Mouse (Mus musculus) intestine, embryonic 14.5 days (tissue): ENCODE data around the gene Tbc1d30. TPM values are rescaled to one million over a fixed set of nuclear protein-coding genes. Genes with fewer than 3 reads are reported as not detected.
A peak's percentile ranks its signal among the peaks of the same experiment; 100 is the strongest.

Experiments
- ATAC-seq: fragments of 200-750 bp; cut with Nextera tagmentation; replicated peaks from 2 replicates; pipeline ENCODE4 v1.8.0; 2017; ENCODE audit warnings: low read depth, moderate number of reproducible peaks, moderate TSS enrichment, moderate library complexity; ENCODE audit not compliant: low FRiP score, low TSS enrichment
- DNase-seq: peaks from one replicate; pipeline ENCODE4 v3.0.0-alpha.2; 2018; ENCODE audit warnings: low spot score
- H3K27ac ChIP-seq: fragments of 300-500 bp; sonication (generic); 2 replicates; pipeline ENCODE4 v1.5.1; 2014; ENCODE audit warnings: low read depth, mild to moderate bottlenecking, control low read depth
- H3K27me3 ChIP-seq: fragments of 300-500 bp; sonication (generic); replicated peaks from 2 replicates; pipeline ENCODE4 v1.6.1; 2014; ENCODE audit warnings: low read length, control low read depth; ENCODE audit not compliant: control insufficient read depth, insufficient read depth
- H3K36me3 ChIP-seq: fragments of 300-500 bp; sonication (generic); 2 replicates; pipeline ENCODE4 v1.6.1; 2014; ENCODE audit warnings: low read length, control low read depth; ENCODE audit not compliant: control insufficient read depth, insufficient read depth
- H3K4me1 ChIP-seq: fragments of 300-500 bp; sonication (generic); replicated peaks from 2 replicates; pipeline ENCODE4 v1.6.1; 2014; ENCODE audit warnings: low read length, control low read depth, mixed read lengths; ENCODE audit not compliant: control insufficient read depth, insufficient read depth
- H3K4me2 ChIP-seq: fragments of 300-500 bp; sonication (generic); 2 replicates; pipeline ENCODE4 v1.6.1; 2014; ENCODE audit warnings: low read length
- H3K4me3 ChIP-seq: fragments of 300-500 bp; sonication (generic); 2 replicates; pipeline ENCODE4 v1.5.1; 2014; ENCODE audit warnings: low read depth, low read length, control low read depth, mixed read lengths
- H3K9ac ChIP-seq: fragments of 300-500 bp; sonication (generic); 2 replicates; pipeline ENCODE4 v1.6.1; 2014; ENCODE audit warnings: mild to moderate bottlenecking, low read length
- H3K9me3 ChIP-seq: fragments of 300-500 bp; sonication (generic); 2 replicates; pipeline ENCODE4 v1.6.1; 2016; ENCODE audit warnings: low read length, control low read depth; ENCODE audit not compliant: control insufficient read depth
- WGBS: fragments of 180-500 bp; shearing (Covaris S2); extraction: QIAGEN DNeasy Blood & Tissue Kit; methylation state at CpG from one replicate; pipeline ENCODE4 v1.1.7; 2014; 5-methylcytosine and 5-hydroxymethylcytosine counted together
- polyA plus RNA-seq: library from polyadenylated mRNA; unstranded; fragments of >200 nt; fragmentation: Nextera tagmentation; extraction: Ambion mirVana; gene quantifications from 2 replicates; pipeline ENCODE4 v1.2.1, GENCODE M21; 2014

Tbc1d30 gene
- polyA plus RNA-seq, 1 experiment from 2014 or later: 3.8 TPM

GRCm38 (mm10) chr10:121368783-121369465 is 17.8 kb upstream of the Tbc1d30 start:
- no peak overlapping the region for H3K4me3 ChIP-seq
- WGBS: 86% methylated on average over 18 of the region's 18 CpGs
- H3K9me3 ChIP-seq: no peaks in the 10 kb centered on the region
- no peak overlapping the region for H3K9ac ChIP-seq
- DNase-seq (no peak), ATAC-seq (no peak)
- H3K4me1 ChIP-seq: peaks cover 11% of the 10 kb centered on the region; the same call in 1 of the 2 replicates
- H3K27ac ChIP-seq: no peak overlapping the region
- no peak overlapping the region for H3K4me2 ChIP-seq
- peaks cover 3% of the 10 kb centered on the region; the same call in 1 of the 2 replicates for H3K36me3 ChIP-seq
- no peaks in the 10 kb centered on the region for H3K27me3 ChIP-seq

GRCm38 (mm10) chr10:121367780-121368179 is 16.7 kb upstream of the Tbc1d30 start:
- no peak for ATAC-seq
- no peak overlapping the region for H3K4me2 ChIP-seq
- no peak overlapping the region for H3K27ac ChIP-seq
- DNase-seq: no peak
- H3K4me3 ChIP-seq: no peak overlapping the region
- H3K36me3 ChIP-seq: peaks cover 3% of the 10 kb centered on the region; the same call in 1 of the 2 replicates
- H3K9me3 ChIP-seq: no peaks in the 10 kb centered on the region
- H3K4me1 ChIP-seq: peaks cover 11% of the 10 kb centered on the region; the same call in 1 of the 2 replicates
- WGBS: 89% methylated on average over 9 of the region's 9 CpGs
- H3K9ac ChIP-seq: no peak overlapping the region
- no peaks in the 10 kb centered on the region for H3K27me3 ChIP-seq

GRCm38 (mm10) chr10:121367271-121367670 is 16.2 kb upstream of the Tbc1d30 start:
- H3K27me3 ChIP-seq: no peaks in the 10 kb centered on the region
- H3K4me3 ChIP-seq: no peak overlapping the region
- WGBS: 85% methylated on average over 13 of the region's 13 CpGs
- DNase-seq: no peak
- no peaks in the 10 kb centered on the region for H3K9me3 ChIP-seq
- no peak overlapping the region for H3K27ac ChIP-seq
- H3K36me3 ChIP-seq: peaks cover 3% of the 10 kb centered on the region; the same call in 1 of the 2 replicates
- H3K4me2 ChIP-seq: no peak overlapping the region
- H3K4me1 ChIP-seq: peaks cover 11% of the 10 kb centered on the region; the same call in 1 of the 2 replicates
- no peak for ATAC-seq
- H3K9ac ChIP-seq: no peak overlapping the region

- H3K27me3 ChIP-seq: no peaks in the 10 kb centered on the region
- no peak for ATAC-seq
- H3K4me1 ChIP-seq: peaks cover 11% of the 10 kb centered on the region; the same call in 1 of the 2 replicates
- no peaks in the 10 kb centered on the region for H3K9me3 ChIP-seq
- H3K4me2 ChIP-seq: peak overlapping the region; percentile 85
- H3K4me3 ChIP-seq: peak overlapping the region; percentile 76
- WGBS: 12% methylated on average over 9 of the region's 9 CpGs
- H3K27ac ChIP-seq: no peak overlapping the region
- no peak for DNase-seq
- peak overlapping the region; percentile 78 for H3K9ac ChIP-seq
- H3K36me3 ChIP-seq: peaks cover 3% of the 10 kb centered on the region; the same call in 1 of the 2 replicates
These were observed 14.7 kb upstream of the Tbc1d30 start for GRCm38 (mm10) chr10:121365781-121366272.

GRCm38 (mm10) chr10:121364801-121365564 is 13.9 kb upstream of the Tbc1d30 start, which contains the start of gene Gns:
Gene Gns, plus strand, starts transcription at chr10:121365090.
- 0 out of 2 replicates have a peak, but pooled peaks cover 3% of the 10 kb centered on the region for H3K36me3 ChIP-seq
- H3K4me2 ChIP-seq: peak within 1 kb of the TSS; percentile 85
- peak within 1 kb of the TSS; percentile 78 for H3K9ac ChIP-seq
- DNase-seq (peak; percentile 98), ATAC-seq (peak; percentile 97)
- peak within 1 kb of the TSS; percentile 35; the same call in 1 of the 2 replicates for H3K27ac ChIP-seq
- no peaks in the 10 kb centered on the region for H3K9me3 ChIP-seq
- under 1% methylated on average over 72 of the region's 72 CpGs for WGBS
- H3K4me1 ChIP-seq: peaks cover 11% of the 10 kb centered on the region; the same call in 1 of the 2 replicates
- H3K4me3 ChIP-seq: peak within 1 kb of the TSS; percentile 76
- no peaks in the 10 kb centered on the region for H3K27me3 ChIP-seq

GRCm38 (mm10) chr10:121364306-121364705 is 13.2 kb upstream of the Tbc1d30 start:
- no peaks in the 10 kb centered on the region for H3K27me3 ChIP-seq
- H3K27ac ChIP-seq: no peak overlapping the region
- peak overlapping the region; percentile 78; the same call in 1 of the 2 replicates for H3K9ac ChIP-seq
- ATAC-seq (peak; percentile 11; the same call in 1 of the 2 replicates), DNase-seq (no peak)
- H3K36me3 ChIP-seq: 0 out of 2 replicates have a peak, but pooled peaks cover 3% of the 10 kb centered on the region
- 24% methylated on average over 15 of the region's 15 CpGs for WGBS
- H3K4me1 ChIP-seq: peaks cover 11% of the 10 kb centered on the region; the same call in 1 of the 2 replicates
- H3K4me2 ChIP-seq: peak overlapping the region; percentile 85
- no peaks in the 10 kb centered on the region for H3K9me3 ChIP-seq
- H3K4me3 ChIP-seq: peak overlapping the region; percentile 76

- Histone ChIP-seq H3K27ac (no peak overlapping the region), H3K9ac (no peak overlapping the region), H3K4me3 (no peak overlapping the region), H3K36me3 (0 out of 2 replicates have a peak, but pooled peaks cover 3% of the 10 kb centered on the region), H3K9me3 (no peaks in the 10 kb centered on the region), H3K4me2 (no peak overlapping the region), H3K4me1 (peaks cover 11% of the 10 kb centered on the region; the same call in 1 of the 2 replicates), H3K27me3 (no peaks in the 10 kb centered on the region)
- DNase-seq: no peak
- WGBS: 85% methylated on average over 8 of the region's 8 CpGs
- ATAC-seq: no peak
These were observed 12.1 kb upstream of the Tbc1d30 start for GRCm38 (mm10) chr10:121363201-121363600.

- Histone ChIP-seq H3K27ac (no peak overlapping the region), H3K9ac (no peak overlapping the region), H3K4me2 (no peak overlapping the region), H3K4me3 (no peak overlapping the region), H3K9me3 (no peaks in the 10 kb centered on the region), H3K4me1 (no peaks in the 10 kb centered on the region; the same call in 1 of the 2 replicates), H3K27me3 (no peaks in the 10 kb centered on the region), H3K36me3 (no peaks in the 10 kb centered on the region)
- ATAC-seq (no peak), DNase-seq (no peak)
- WGBS: 90% methylated on average over 2 of the region's 2 CpGs
These were observed 9.3 kb upstream of the Tbc1d30 start for GRCm38 (mm10) chr10:121360358-121360757.
